Mouse (Mus musculus) retina, adult 2 months (tissue): ENCODE measurements around the gene Lamtor4.

ENCODE experiments used
- DNase-seq: peaks from one replicate; pipeline ENCODE4 v3.0.0-alpha.2; 2012; ENCODE audit warnings: low read depth, low spot score

The Lamtor4 gene

GRCm38 (mm10) chr5:138294158-138294557 is 38.9 kb downstream of the Lamtor4 start:
- no peak for DNase-seq

DNA sequence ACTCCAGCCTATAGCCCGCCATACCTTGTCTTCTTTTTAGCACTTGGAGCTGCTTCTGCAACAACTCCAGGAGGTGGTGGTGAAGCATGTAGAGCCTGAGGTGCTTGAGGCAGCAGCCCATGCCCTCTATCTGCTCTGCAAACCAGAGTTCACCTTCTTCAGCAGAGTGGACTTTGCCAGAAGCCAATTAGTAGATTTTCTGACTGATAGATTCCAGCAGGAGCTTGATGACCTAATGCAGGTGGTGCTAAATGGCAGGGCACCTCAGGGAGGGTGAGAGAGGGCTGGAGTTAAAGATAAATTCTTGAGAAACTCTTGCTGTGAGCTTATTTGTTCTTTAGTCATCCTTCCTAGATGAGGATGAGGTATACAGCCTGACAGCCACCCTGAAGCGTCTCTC is 44.3 kb downstream of the Lamtor4 start:
- DNase-seq: no peak
